Mouse (Mus musculus) erythroid progenitor cell, adult 5-6 weeks (primary cell): ENCODE measurements around the gene Vmn1r130. TPM values are rescaled to one million over a fixed set of nuclear protein-coding genes. Genes with fewer than 3 reads are reported as not detected.
"Not testable (repeated sequence)": the region's sequence is repeated elsewhere in the genome, so short reads cannot be mapped to it uniquely, and the experiment has no call there.

ENCODE experiments used
- ATAC-seq: replicated peaks from 2 replicates; pipeline ENCODE4 v1.8.0; 2016; ENCODE audit warnings: moderate number of reproducible peaks, mild to moderate bottlenecking, moderate TSS enrichment, inconsistent platforms; ENCODE audit not compliant: poor library complexity, low FRiP score, severe bottlenecking
- total RNA-seq, 2 experiments: library from RNA; stranded (forward) in 1 of 2; stranded (reverse) in 1 of 2; fragments of 150-400 nt in 1 of 2; fragments of 186-747, 209-891 nt in 1 of 2; gene quantifications; 2 replicates each; pipeline versions ENCODE4 v1.2.3 to v1.2.4; 2015 to 2017; ENCODE audit warnings: low replicate concordance in 2 of 2

The Vmn1r130 gene
- total RNA-seq (2015; ENCODE audit: low replicate concordance) = not detected in 2 replicates
- not detected in 2 replicates for total RNA-seq (2017; ENCODE audit: low replicate concordance)

GRCm38 (mm10) chr7:21511480-21511879 is at the start of gene Vmn1r130:
Gene Vmn1r130, plus strand, starts transcription at chr7:21511780.
- ATAC-seq = not testable (repeated sequence)

GRCm38 (mm10) chr7:21545990-21546389 is 34.4 kb downstream of the Vmn1r130 start, which contains the start of gene Vmn1r131:
Gene Vmn1r131, minus strand, starts transcription at chr7:21546090.
- ATAC-seq = not testable (repeated sequence)

Other genes with a start within 250 kb of the Vmn1r130 start
- gene Vmn1r125, start 239.6 kb upstream of the Vmn1r130 start, total RNA-seq (2015; ENCODE audit: low replicate concordance) = not detected in 2 replicates
- not detected in 2 replicates for gene Vmn1r125, start 239.6 kb upstream of the Vmn1r130 start, total RNA-seq (2017; ENCODE audit: low replicate concordance)
- not detected in 2 replicates for gene Vmn1r126, start 210.3 kb upstream of the Vmn1r130 start, total RNA-seq (2015; ENCODE audit: low replicate concordance)
- gene Vmn1r126, start 210.3 kb upstream of the Vmn1r130 start, total RNA-seq (2017; ENCODE audit: low replicate concordance) = not detected in 2 replicates
- not detected in 2 replicates for gene Vmn1r127, start 191.9 kb upstream of the Vmn1r130 start, total RNA-seq (2015; ENCODE audit: low replicate concordance)
- not detected in 2 replicates for gene Vmn1r127, start 191.9 kb upstream of the Vmn1r130 start, total RNA-seq (2017; ENCODE audit: low replicate concordance)
- not detected in 2 replicates for gene Vmn1r128, start 162.4 kb upstream of the Vmn1r130 start, total RNA-seq (2015; ENCODE audit: low replicate concordance)
- not detected in 2 replicates for gene Vmn1r128, start 162.4 kb upstream of the Vmn1r130 start, total RNA-seq (2017; ENCODE audit: low replicate concordance)
- gene Vmn1r129, start 150.5 kb upstream of the Vmn1r130 start, total RNA-seq (2015; ENCODE audit: low replicate concordance) = not detected in 2 replicates
- gene Vmn1r129, start 150.5 kb upstream of the Vmn1r130 start, total RNA-seq (2017; ENCODE audit: low replicate concordance) = not detected in 2 replicates
- gene Gm6882, start 79.0 kb upstream of the Vmn1r130 start, total RNA-seq (2015; ENCODE audit: low replicate concordance) = not detected in 2 replicates
- gene Gm6882, start 79.0 kb upstream of the Vmn1r130 start, total RNA-seq (2017; ENCODE audit: low replicate concordance) = not detected in 2 replicates
- gene Vmn1r131, start 34.3 kb downstream of the Vmn1r130 start, total RNA-seq (2015; ENCODE audit: low replicate concordance) = not detected in 2 replicates
- gene Vmn1r131, start 34.3 kb downstream of the Vmn1r130 start, total RNA-seq (2017; ENCODE audit: low replicate concordance) = not detected in 2 replicates
- not detected in 2 replicates for gene Vmn1r132, start 102.3 kb downstream of the Vmn1r130 start, total RNA-seq (2015; ENCODE audit: low replicate concordance)
- gene Vmn1r132, start 102.3 kb downstream of the Vmn1r130 start, total RNA-seq (2017; ENCODE audit: low replicate concordance) = not detected in 2 replicates
- not detected in 2 replicates for gene Gm4175, start 249.7 kb downstream of the Vmn1r130 start, total RNA-seq (2015; ENCODE audit: low replicate concordance)
- not detected in 2 replicates for gene Gm4175, start 249.7 kb downstream of the Vmn1r130 start, total RNA-seq (2017; ENCODE audit: low replicate concordance)